Mouse (Mus musculus): Measurements from ENCODE around the gene Tmem270. TPM values are rescaled to one million over a fixed set of nuclear protein-coding genes. Genes with fewer than 3 reads are reported as not detected.

Gene Tmem270
- not detected for polyA plus RNA-seq (2017; shearing (Covaris generic))

GRCm38 (mm10) chr5:134906633-134907032 lies at the start of gene Tmem270:
Gene Tmem270 (minus strand): TSS chr5:134906733.

GRCm38 (mm10) chr5:134946857-134947255 lies 40.3 kb upstream of the Tmem270 start, which contains the start of gene Cldn4:
Gene Cldn4 (minus strand): TSS chr5:134946934.

GRCm38 (mm10) chr5:134932179-134932902 lies 25.8 kb upstream of the Tmem270 start, which contains the start of gene Mettl27:
Gene Mettl27 (plus strand): TSS chr5:134932368.

GRCm38 (mm10) chr5:134915311-134915710 lies 8.8 kb upstream of the Tmem270 start, which contains the start of gene Cldn13:
Gene Cldn13 (minus strand): TSS chr5:134915526.

Other genes with a start within 250 kb of the Tmem270 start
- 15.4 TPM for gene Limk1, start 218.1 kb downstream of the Tmem270 start, polyA plus RNA-seq (2017; shearing (Covaris generic))
- gene Eln, start 159.4 kb downstream of the Tmem270 start, polyA plus RNA-seq (2017; shearing (Covaris generic)), result not detected
- gene Cldn13, start 8.8 kb upstream of the Tmem270 start, polyA plus RNA-seq (2017; shearing (Covaris generic)), result not detected
- 9.6 TPM for gene Mettl27, start 25.6 kb upstream of the Tmem270 start, polyA plus RNA-seq (2017; shearing (Covaris generic))
- not detected for gene Cldn4, start 40.2 kb upstream of the Tmem270 start, polyA plus RNA-seq (2017; shearing (Covaris generic))
- gene Cldn3, start 79.5 kb upstream of the Tmem270 start, polyA plus RNA-seq (2017; shearing (Covaris generic)), result not detected
- 138 TPM for gene Abhd11, start 102.4 kb upstream of the Tmem270 start, polyA plus RNA-seq (2017; shearing (Covaris generic))
- gene Stx1a, start 116.7 kb upstream of the Tmem270 start, polyA plus RNA-seq (2017; shearing (Covaris generic)), result 13.4 TPM
- gene Dnajc30, start 157.5 kb upstream of the Tmem270 start, polyA plus RNA-seq (2017; shearing (Covaris generic)), result 11.7 TPM
- gene Bud23, start 158.2 kb upstream of the Tmem270 start, polyA plus RNA-seq (2017; shearing (Covaris generic)), result 87.9 TPM
- not detected for gene Vps37d, start 171.5 kb upstream of the Tmem270 start, polyA plus RNA-seq (2017; shearing (Covaris generic))
- not detected for gene Mlxipl, start 183.2 kb upstream of the Tmem270 start, polyA plus RNA-seq (2017; shearing (Covaris generic))
- 12.1 TPM for gene Tbl2, start 242.9 kb upstream of the Tmem270 start, polyA plus RNA-seq (2017; shearing (Covaris generic))

Data from naive thymus-derived CD4-positive, alpha-beta T cell, adult 5 months (primary cell).